Mouse (Mus musculus) brown adipose tissue, adult 24 weeks (tissue): ENCODE measurements around the gene Gpr160. TPM values are rescaled to one million over a fixed set of nuclear protein-coding genes. Genes with fewer than 3 reads are reported as not detected.
"Not testable (repeated sequence)": the region's sequence is repeated elsewhere in the genome, so short reads cannot be mapped to it uniquely, and the experiment has no call there.

Experiments used
- H3K27ac ChIP-seq: fragments of 200-500 bp; replicated peaks from 2 replicates; pipeline ENCODE4 v1.5.1; 2012; ENCODE audit warnings: low read depth, mild to moderate bottlenecking, low read length
- H3K4me1 ChIP-seq: fragments of 200-500 bp; 2 replicates; pipeline ENCODE4 v1.6.1; 2012; ENCODE audit warnings: low read length, mixed read lengths; ENCODE audit not compliant: control insufficient read depth, insufficient read depth, insufficient read length
- H3K4me3 ChIP-seq: fragments of 200-500 bp; 2 replicates; pipeline ENCODE4 v1.5.1; 2012; ENCODE audit warnings: low read depth, mild to moderate bottlenecking, low read length, moderate library complexity; ENCODE audit not compliant: insufficient read depth
- polyA plus RNA-seq: library from polyadenylated mRNA; stranded (reverse); fragments of >200 nt; gene quantifications from 2 replicates; pipeline ENCODE4 v1.2.4, GENCODE M21; 2012; ENCODE audit not compliant: missing spikeins, insufficient read depth, insufficient read length

The Gpr160 gene
- 5.2 and 11.9 TPM in 2 replicates for polyA plus RNA-seq

DNA sequence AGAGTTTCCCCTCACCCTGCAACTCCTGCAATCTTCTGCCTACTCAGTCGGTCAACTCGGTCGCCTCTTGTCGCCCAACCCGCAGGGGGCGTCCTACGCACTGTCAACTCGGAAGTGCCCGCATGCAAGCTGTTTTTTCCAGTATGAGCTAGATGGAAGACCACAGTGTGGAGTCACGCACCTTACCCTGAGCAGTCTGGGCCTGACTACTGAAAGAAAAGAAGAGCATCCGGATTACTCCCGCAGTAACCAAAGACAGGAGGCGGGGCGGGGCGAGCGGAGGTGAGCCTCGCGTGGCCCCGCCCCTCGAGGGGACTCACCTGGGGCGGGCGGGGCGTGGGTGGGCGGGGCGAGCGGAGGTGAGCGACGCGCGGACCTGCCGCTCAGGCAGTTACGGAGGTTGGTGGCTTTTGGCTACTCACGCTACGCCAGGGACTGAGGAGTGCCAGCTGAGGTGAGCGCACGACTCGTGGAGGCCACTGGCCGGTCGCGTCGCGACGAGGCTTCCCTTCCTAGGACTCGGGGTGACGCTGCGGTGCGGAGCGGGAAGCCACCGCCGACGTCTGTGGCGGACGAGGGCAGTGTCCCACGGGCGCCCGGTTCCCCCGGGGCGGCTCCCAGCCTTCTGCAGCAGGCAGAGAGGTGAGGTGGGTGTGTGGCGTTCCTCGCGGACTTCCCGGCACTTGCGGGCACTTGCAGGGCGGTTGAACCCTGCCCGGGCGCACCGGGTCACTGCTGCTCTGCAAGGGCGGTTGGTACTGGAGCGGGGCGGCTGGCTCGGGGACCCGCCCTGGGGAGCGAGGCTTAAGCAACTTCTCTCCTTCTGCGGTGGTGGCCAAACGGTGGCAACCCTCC is at the start of gene Gpr160:
Gpr160 (plus strand) TSS at position 347 of the 855 bp plus-strand sequence.
- peak within 1 kb of the TSS; percentile 82 for H3K27ac ChIP-seq
- peak within 1 kb of the TSS; percentile 76 for H3K4me3 ChIP-seq
- H3K4me1 ChIP-seq: peaks cover under 1% of the 10 kb centered on the region; the same call in 1 of the 2 replicates

DNA sequence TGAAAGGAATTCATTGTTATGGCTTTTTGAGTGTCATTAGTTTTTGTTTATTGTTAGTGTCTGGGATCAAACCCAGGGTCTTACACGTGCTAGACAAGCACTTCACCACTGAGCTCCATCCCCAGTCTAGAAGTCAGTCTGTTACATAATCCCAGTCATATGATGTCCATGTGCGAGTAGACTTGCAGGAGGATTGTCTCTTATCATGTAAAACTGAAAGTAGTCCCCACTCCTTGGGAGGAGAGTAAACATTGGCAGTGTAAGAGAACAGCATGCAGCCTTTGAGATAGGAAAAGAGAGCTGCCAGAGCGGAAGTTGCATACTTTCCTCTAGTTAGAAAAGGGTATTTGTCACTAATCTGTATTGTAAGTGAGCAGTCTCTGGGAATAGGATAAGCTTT is 42.9 kb upstream of the Gpr160 start:
- H3K4me1 ChIP-seq: no peaks in the 10 kb centered on the region
- no peak overlapping the region for H3K27ac ChIP-seq
- H3K4me3 ChIP-seq: no peak overlapping the region

DNA sequence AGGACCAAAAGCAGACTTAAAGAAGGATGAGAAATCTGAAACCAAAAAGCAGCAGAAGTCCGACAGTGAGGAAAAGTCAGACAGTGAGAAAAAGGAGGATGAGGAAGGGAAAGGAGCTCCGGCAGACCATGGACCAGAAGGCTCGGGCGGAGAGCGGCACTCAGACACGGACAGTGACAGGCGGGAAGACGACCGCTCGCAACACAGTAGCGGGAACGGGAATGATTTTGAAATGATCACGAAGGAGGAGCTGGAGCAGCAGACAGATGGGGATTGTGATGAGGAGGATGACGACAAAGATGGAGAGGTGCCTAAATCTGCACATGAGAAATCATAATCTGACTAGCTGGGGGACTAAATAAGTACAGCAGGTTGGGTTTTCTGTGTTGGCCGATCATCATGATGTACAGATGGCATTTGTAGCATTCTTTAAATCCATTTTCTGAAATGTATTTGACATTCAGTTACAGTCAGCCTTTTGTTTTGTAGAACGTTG is 37.1 kb upstream of the Gpr160 start:
- no peak overlapping the region for H3K4me3 ChIP-seq
- H3K4me1 ChIP-seq: no peaks in the 10 kb centered on the region

DNA sequence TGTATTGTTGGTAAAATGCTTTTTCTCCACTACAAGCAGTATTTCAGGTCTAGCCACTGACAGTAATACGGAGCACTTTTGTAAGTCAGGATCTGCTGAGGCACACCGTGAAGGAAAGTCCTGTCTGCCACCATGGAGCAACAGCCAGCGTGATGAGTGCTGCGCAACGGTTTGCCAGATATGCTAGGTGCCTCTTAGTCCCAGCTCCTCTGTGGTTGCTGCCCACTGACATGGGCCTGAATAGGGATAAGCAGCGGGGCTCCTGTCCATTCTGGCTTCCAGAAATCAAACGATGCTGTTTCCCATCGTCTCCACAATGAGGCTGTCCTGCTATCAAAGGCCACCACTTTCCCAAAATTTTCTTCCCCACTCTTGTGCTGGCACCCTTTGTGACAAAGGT is 33.6 kb upstream of the Gpr160 start:
- no peak overlapping the region for H3K4me3 ChIP-seq
- H3K4me1 ChIP-seq: no peaks in the 10 kb centered on the region
- no peak overlapping the region for H3K27ac ChIP-seq

More for the DNA sequence above, 37.1 kb upstream of the Gpr160 start:
- no peak overlapping the region for H3K27ac ChIP-seq

DNA sequence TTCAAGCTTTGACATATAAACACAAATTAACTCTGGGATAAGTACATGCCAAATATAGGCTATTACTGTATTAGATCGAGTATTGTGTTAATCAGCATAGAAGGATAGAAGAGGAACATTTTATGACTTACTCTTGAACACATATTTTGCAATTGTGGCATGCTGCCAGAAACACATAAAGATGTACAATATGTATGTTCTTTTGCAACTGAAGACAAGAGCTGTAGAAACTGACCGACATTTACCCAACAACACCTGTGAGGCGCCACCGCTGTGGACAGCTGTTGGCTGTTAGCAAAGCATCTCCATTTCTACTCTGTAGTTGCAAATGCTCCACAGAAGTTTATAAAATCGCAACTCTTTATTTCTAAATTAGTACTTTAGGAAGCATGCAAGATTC is 29.7 kb upstream of the Gpr160 start:
- Histone ChIP-seq H3K4me1 (no peaks in the 10 kb centered on the region), H3K4me3 (no peak overlapping the region), H3K27ac (no peak overlapping the region)

DNA sequence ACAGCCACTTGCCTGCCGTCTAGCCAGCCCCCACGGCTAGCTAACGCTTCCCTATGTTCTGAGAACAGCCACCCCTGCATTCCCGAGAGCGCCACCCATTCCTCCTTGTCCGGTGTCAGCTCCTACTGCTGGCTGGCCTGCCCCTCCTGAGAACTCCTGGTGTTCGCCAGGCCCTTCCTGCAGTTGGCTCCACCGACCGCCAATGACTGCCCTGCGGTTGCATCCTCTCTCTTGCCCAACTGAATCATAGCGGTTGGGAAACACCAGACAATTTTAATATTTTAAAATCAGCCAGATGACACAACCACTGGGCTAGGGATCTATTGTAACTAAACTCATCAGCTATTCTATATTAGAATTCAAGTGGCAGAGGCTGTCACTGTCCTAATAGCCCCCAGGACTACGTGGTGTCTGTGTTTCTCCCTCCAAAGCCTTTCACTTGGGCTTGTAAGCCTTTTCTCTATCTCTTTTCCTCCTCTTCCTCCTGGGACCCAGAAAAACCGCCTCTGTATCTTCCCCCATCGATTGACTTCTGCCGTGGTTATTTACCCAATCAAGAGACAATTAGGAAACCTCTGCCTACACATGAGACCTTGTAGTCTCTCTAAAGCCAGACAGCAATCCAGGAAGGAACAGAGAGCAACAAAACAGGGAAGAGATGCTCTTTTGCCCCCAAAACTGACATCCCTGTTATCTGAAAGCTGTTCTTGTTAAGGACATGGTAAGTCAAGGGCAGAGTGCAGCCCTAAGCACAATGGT is 23.7 kb upstream of the Gpr160 start:
- H3K4me1 ChIP-seq: no peaks in the 10 kb centered on the region
- H3K27ac ChIP-seq: no peak overlapping the region
- no peak overlapping the region for H3K4me3 ChIP-seq

DNA sequence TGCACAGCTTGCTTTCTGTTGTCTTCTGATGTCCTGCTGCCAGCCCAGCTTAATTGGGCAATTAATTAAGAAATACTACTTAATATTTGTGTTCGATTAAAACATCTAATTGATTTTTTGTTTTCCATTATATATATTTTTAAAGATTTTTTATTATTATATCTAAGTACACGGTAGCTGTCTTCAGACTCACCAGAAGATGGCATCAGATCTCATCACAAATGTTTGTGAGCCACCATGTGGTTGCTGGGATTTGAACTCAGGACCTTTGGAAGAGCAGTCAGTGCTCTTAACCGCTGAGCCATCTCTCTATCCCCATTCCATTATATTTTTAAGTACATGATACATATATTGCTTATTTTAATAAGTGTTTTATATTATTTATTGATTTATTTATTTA is 22.5 kb upstream of the Gpr160 start:
- H3K27ac ChIP-seq: no peak overlapping the region
- H3K4me3 ChIP-seq: no peak overlapping the region
- H3K4me1 ChIP-seq: no peaks in the 10 kb centered on the region

DNA sequence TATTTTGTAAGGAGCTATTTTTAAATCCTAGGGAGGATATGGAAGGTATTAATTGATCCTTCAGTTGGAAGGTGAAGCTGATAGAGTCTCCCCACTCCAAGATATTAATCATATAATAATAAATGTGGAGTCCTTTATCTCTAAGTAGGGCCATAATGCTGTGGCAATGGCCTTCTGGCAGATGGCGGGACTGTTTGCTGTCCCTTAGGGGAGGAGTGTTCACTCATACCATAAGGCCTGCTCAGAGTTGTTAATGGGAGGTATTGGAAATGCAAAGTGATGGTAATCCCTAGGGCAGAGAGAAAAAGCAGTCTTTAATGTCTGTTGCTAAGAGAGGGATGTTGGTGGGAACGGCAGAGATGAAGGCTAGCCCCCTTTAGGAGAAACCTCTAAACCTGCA is 10.0 kb upstream of the Gpr160 start:
- H3K4me1 ChIP-seq: no peaks in the 10 kb centered on the region
- H3K4me3 ChIP-seq: no peak overlapping the region

DNA sequence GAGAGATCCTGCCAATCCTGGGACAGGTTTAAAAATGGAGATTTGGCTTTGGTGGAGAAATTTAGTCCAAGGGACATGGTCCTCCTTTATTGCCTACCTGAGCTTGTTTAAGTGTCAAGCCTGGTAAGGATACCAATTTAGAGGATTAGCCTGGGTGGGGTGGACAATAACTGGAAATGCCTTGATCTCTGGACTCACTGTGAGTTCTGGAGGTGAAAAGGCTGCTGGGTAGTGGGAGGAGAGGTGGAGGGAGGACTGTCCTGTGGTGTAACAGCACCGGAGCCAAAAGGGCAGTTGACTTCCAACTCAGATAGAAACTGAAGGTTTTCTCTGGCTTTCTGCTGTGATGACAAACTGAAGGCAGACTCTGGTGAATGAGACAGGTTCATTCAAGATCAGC is 8.3 kb upstream of the Gpr160 start:
- Histone ChIP-seq H3K4me1 (no peaks in the 10 kb centered on the region), H3K27ac (no peak overlapping the region), H3K4me3 (no peak overlapping the region)

More for the DNA sequence above, 10.0 kb upstream of the Gpr160 start:
- H3K27ac ChIP-seq: no peak overlapping the region

DNA sequence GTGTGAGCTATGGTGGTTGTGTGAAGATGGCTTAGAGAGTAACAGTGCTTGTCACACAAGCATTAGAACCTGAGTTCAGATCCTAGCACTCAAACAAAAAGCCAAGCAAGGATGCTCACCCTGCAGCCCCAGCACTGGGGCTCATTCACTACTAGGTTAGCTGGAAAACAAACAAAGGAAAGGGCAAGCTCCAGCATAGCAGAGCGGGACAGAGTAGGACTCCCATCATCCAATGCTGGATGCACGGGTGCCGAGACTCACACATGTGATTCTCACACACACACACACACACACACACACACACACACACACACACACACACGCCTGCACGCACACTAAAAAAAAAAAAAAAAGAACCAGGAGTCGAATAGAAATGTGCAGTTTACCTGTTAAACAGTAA is 4.3 kb upstream of the Gpr160 start:
- Histone ChIP-seq H3K4me1 (no peaks in the 10 kb centered on the region), H3K27ac (no peak overlapping the region), H3K4me3 (no peak overlapping the region)

DNA sequence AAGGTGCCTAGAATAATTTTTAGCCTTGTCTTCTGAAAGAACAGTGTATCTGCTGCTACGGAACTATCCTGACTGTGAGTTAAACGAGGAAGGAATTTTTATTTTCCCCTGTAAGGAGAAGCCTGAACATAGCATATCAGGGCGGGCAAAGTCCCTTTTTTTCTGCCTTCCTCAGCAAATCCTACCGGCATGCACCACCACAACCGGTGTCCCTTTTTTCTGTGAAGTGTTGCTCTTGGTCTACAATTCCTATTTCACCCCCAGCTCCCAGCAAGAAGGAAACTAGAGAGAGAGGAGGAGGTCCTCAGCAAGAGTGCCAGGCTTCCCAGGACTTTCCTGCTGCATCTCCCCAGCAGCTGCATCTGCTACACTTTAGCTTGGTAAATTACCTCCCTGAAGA is 2.2 kb upstream of the Gpr160 start:
- Histone ChIP-seq H3K4me3 (no peak overlapping the region), H3K4me1 (no peaks in the 10 kb centered on the region)

DNA sequence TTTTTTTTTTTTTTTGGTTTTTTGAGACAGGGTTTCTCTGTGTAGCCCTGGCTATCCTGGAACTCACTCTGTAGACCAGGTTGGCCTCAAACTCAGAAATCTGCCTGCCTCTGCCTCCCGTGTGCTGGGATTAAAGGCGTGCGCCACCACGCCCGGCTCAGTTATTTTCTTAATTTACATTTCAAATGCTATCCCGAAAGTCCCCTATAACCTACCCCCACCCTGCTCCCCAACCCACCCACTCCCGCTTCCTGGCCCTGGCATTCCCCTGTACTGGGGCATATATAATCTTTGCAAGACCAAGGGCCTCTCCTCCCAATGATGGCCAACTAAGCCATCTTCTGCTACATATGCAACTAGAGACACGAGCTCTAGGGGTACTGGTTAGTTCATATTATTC is 3.8 kb downstream of the Gpr160 start:
- not testable (repeated sequence) for H3K4me3 ChIP-seq, H3K27ac ChIP-seq
- H3K4me1 ChIP-seq: peaks cover 17% of the 10 kb centered on the region; the same call in 1 of the 2 replicates

More for the DNA sequence above, 2.2 kb upstream of the Gpr160 start:
- H3K27ac ChIP-seq: no peak overlapping the region

DNA sequence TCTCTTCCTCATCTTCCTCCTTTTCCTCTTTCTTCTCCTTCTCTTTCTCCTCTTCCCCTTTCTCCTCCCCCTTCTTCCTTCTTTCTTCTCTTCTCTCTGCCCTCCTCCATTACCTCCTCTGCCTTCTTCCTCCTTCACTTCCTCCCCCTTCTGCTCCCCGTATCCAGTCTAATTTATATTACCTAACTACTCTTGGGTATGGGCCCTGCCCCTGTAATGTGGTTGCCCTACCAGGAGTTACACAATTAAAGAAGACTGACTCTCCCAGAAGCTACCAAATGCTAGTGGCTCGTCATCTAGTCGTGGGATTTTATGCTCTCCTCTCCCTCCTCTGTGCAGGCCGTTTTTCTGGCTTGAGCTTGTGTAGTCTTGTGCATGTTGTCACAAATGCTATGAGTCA is 5.0 kb downstream of the Gpr160 start:
- H3K4me1 ChIP-seq: peaks cover 23% of the 10 kb centered on the region; the same call in 1 of the 2 replicates
- H3K4me3 ChIP-seq: no peak overlapping the region
- no peak overlapping the region for H3K27ac ChIP-seq

DNA sequence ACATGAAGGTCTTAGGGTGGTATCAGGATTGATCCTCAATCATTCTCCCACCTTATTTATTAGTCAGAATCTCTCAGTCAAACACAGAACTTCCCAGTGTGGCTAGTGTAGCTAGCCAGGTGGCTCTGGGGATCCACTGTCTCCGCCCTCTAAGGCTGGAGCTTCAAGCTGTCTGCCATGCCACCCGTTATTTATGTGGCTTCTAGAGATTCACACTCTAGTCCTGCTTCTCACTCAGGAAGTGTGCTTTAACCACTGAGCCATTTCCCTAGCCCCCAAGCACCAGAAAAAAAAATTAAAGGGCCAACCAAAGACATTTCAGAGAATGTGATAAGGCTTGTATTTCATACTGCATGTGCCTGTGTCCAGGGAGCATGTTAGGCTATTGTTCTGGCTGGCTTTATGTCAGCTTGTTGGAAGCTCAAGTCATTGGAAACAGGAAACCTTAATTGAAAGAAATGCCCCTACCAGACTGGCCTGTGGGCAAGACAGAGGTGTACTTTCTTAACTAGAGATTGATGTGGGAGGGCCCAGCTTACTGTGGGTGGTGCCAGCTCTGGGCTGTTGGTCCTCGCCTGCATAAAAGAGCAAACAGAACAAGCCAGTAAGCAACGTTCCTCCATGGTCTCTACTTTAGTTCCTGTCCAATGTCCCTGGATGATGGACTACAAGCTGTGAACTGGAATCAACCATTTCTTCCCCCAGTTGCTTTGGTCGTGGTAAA is 8.1 kb downstream of the Gpr160 start:
- Histone ChIP-seq H3K4me3 (no peak overlapping the region), H3K4me1 (peaks cover 35% of the 10 kb centered on the region), H3K27ac (peak overlapping the region; percentile 85)

DNA sequence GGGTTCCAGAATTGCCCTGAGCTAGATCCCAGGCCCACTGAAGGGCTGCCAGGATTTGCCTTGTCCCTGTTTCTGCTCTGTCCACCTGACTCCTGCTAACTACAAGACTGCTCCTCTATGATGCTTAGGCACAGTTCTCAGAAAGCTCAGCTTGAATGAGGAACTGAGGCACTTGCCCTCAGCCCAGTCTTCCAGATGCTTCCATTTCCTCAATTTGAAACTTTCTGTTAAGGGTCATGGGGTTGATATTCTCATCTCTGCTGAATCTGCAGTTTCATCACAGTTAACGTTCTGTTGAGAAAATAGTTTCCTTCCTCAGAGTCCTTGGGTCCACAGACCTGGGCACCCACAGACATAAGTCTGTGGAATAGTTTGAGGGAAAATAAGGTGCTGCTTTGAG is 8.9 kb downstream of the Gpr160 start:
- Histone ChIP-seq H3K27ac (peak overlapping the region; percentile 85), H3K4me1 (peaks cover 38% of the 10 kb centered on the region), H3K4me3 (no peak overlapping the region)
